Mouse (Mus musculus): ENCODE results near the gene H2al1d.

DNA sequence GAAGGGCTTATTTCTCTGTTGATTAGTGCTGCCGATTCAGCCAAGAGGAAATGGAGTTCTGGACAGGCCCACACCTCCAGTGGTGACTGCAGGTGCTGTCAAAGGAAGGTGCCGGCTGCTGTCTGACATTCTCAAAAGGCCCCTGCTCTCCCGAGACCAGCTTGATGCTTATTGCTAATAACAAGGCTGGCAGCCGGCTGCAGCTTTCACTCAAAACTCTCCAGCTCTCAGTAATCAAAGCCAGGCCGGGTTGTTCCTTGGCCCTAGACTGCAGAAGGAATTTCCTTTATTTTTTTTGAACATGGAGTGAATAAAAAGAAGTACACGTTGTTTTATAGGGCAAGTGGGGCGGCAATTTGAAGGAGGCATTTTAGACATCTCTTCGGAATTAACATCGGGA, 37.1 kb downstream of the H2al1d start:
- TF ChIP-seq CTCF (IDR thresholded peaks at IDR 0.05) (no peak), EP300 (IDR thresholded peaks at IDR 0.05) (no peak)

Data from lung, postnatal 0 days (tissue).